Mouse (Mus musculus) megakaryocyte, embryonic 14.5 days (primary cell): ENCODE measurements at regions not wholly inside any gene's neighbourhood (a gene's known extent, or its start where the extent isn't known, plus 50 kb on each side); places are given as distances from the start of the nearest gene placed in this dataset.
"Not testable (repeated sequence)": the region's sequence is repeated elsewhere in the genome, so short reads cannot be mapped to it uniquely, and the experiment has no call there.

ENCODE experiments used
- H3K27me3 ChIP-seq: replicated peaks from 2 replicates; pipeline ENCODE3; 2012; ENCODE audit warnings: inconsistent platforms
- H3K36me3 ChIP-seq: replicated peaks from 2 replicates; pipeline ENCODE3; 2012; ENCODE audit warnings: low read length, inconsistent platforms, mixed read lengths
- H3K4me1 ChIP-seq: 2 replicates; pipeline ENCODE4 v1.6.1; 2012; ENCODE audit warnings: inconsistent platforms
- H3K4me3 ChIP-seq: replicated peaks from 2 replicates; pipeline ENCODE3; 2012; ENCODE audit warnings: moderate library complexity, mild to moderate bottlenecking, inconsistent platforms
- H3K9me3 ChIP-seq: 2 replicates; pipeline ENCODE4 v1.6.1; 2012; ENCODE audit warnings: inconsistent platforms
- FLI1 ChIP-seq: IDR thresholded peaks from 2 replicates; pipeline ENCODE4 v1.6.1; 2012; ENCODE audit warnings: low read length, inconsistent platforms, mixed read lengths
- GATA1 ChIP-seq: IDR thresholded peaks from 3 replicates; pipeline ENCODE4 v1.6.1; 2012; ENCODE audit warnings: mixed read lengths, low read length, inconsistent platforms, borderline replicate concordance

GRCm38 (mm10) chr3:130819031-130819836 is 89.0 kb upstream of the Rpl34 start:
- TF ChIP-seq GATA1 (no peak), FLI1 (no peak)
- Histone ChIP-seq H3K36me3 (no peaks in the 10 kb centered on the region), H3K9me3 (peaks cover 7% of the 10 kb centered on the region), H3K4me1 (peaks cover 8% of the 10 kb centered on the region), H3K4me3 (peak overlapping the region; percentile 86), H3K27me3 (peaks cover 11% of the 10 kb centered on the region)

DNA sequence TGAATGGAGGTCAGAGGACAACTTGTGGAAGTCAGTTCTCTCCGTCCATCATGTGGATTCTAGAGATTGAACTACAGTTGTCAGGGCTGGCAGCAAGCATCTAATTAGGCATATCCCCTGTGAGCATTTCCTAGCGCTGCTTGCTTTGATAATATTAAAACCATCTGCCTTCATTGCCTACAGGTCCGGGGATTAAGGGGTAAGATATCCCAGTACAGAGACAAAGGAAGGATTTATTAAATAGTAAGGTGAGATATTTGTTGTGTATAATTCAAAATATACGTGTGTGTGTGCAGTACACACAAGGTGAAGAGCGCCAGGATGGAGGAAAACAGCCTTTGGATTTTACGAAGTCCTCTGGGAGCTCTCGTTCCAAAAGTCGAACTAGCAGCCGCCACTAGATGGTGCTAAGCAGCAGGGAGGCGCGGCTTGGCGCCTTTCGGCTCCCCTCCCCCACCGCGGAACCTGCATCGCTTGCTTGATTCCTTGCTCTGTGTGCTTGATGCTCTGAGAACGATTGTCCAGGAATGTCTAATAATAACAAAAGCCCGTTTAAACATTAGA is 88.4 kb upstream of the Rpl34 start:
- H3K27me3 ChIP-seq: peaks cover 14% of the 10 kb centered on the region
- no peaks in the 10 kb centered on the region for H3K36me3 ChIP-seq
- no peak for TF ChIP-seq GATA1
- no peak for TF ChIP-seq FLI1
- H3K4me1 ChIP-seq: peaks cover 8% of the 10 kb centered on the region
- H3K4me3 ChIP-seq: peak overlapping the region; percentile 86
- peaks cover 7% of the 10 kb centered on the region for H3K9me3 ChIP-seq

DNA sequence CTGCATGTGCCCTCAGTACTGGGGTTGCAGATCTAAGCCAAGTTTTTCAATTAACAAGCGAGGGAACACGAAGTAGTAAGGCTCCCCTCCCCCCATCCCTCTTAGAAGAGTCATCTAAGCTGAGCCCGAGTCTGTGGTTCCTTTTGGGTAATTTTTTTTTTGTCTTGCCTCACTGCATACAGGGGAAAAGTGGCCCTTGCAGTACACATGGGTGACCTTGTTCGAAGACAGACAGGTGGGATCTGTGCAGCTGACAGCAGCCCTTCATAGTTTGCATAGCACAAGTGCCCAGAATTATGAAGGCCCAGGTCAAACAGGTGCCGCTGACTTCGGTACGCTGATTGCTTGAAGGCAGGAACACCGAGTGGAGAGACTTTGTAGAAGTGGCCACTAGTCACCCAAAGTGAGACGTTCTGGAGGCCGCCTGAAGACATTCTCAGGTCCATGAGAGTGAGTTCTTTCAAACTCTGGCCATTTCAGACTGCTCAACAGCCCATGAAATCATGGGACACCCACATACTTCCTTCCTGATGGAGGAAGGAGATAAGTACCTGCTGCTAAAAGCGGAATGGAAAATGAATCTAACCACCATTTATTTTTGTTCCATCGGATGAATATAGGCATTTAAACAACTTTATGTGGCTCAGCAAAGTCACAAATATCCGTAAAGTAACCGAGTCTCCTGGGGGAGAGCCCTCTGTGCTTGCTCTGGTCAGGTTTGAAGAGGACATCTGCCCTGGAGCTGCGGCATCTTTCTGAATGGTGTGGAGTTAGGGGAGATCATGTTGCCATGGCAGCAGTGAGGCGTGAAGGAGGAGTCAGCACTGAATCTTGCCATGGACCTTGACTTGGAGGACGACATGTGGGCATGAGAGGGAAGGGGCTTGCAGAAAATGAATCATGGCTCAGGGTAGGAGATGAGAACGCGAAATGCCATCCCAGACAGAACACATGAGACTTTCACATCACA is 79.8 kb upstream of the Rpl34 start:
- Histone ChIP-seq H3K4me3 (peak overlapping the region; percentile 14), H3K36me3 (no peaks in the 10 kb centered on the region), H3K9me3 (no peaks in the 10 kb centered on the region), H3K27me3 (peaks cover 44% of the 10 kb centered on the region), H3K4me1 (peaks cover 9% of the 10 kb centered on the region)
- no peak for TF ChIP-seq GATA1
- no peak for TF ChIP-seq FLI1

DNA sequence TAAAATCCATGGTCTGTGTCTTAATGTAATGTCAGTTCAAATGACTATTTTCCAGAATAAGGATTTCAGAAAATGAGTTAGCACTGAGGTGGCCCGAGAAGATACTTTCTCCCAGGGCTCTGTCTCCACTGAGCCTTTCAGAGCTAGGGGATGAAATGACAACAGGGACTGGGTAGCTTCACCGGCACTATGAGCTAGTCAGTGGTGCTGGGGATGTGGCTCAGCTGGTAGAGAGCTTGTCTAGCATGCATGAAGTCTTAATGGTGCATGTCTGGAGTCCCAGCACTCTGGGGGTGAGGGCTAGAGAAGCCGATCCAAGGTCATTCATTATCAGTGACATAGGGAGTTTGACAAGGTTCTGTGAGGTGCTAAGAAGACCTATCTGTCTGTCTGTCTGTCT is 75.1 kb upstream of the Rpl34 start:
- peaks cover 11% of the 10 kb centered on the region for H3K4me1 ChIP-seq
- peaks cover 57% of the 10 kb centered on the region for H3K27me3 ChIP-seq
- H3K36me3 ChIP-seq: no peaks in the 10 kb centered on the region
- TF ChIP-seq FLI1 (no peak), GATA1 (no peak)
- H3K9me3 ChIP-seq: no peaks in the 10 kb centered on the region
- no peak overlapping the region for H3K4me3 ChIP-seq

DNA sequence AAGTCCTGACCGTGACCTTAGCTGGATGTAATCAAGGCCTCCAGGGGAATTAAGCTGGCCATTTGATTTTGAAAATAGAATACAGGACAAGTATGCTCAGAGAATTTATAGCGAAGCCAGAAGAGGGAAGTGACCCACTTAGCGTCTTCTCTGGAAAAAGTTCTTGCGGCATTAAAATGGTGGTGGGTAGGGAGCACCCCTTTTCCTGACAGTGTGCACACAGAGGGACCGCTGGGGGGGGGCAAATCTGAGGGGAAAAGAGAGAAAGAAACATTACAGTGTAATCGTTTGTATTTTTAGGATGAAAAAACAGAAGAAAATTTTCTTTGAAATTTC is 74.1 kb upstream of the Rpl34 start:
- Histone ChIP-seq H3K9me3 (no peaks in the 10 kb centered on the region), H3K27me3 (peaks cover 48% of the 10 kb centered on the region), H3K4me1 (0 out of 2 replicates have a peak, but pooled peaks cover 3% of the 10 kb centered on the region), H3K4me3 (no peak overlapping the region), H3K36me3 (no peaks in the 10 kb centered on the region)
- no peak for TF ChIP-seq GATA1
- no peak for TF ChIP-seq FLI1

DNA sequence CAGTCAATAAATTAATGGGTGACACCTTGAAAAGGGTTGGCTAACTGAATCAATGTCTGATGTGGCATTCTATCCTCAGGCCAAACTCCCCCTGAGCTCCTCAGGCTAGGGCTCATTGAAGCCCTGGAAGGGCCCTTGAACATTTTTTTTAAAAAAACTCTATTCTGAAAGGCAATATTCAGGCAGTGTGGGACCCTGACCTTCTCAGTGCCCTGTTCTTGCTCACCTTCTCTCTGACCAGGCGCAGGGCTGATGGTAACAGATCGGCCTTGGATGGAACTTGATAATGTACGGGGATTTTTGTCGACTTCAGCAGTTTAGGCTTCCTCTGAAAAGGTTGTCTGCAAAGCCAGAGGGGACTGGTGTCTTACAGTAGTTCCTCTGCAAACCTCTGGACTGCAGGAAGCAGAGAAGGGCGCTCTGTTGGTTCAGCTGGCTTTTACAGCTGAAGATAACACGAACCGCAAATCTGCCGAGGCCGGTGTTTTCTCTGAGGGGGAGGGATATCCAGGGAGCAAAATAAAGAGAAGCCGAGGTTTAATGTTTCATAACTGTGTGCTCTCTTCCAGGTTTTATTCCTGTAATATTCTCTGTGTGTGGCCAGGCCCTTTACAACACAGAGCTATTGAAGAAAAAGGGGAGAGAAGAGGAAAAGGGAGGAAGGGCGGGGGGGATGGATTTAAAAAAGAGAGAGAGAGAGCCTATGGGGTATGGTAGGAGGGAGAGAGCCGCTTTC is 73.6 kb upstream of the Rpl34 start:
- H3K4me1 ChIP-seq: 0 out of 2 replicates have a peak, but pooled peaks cover 3% of the 10 kb centered on the region
- TF ChIP-seq GATA1: no peak
- no peak for TF ChIP-seq FLI1
- H3K36me3 ChIP-seq: no peaks in the 10 kb centered on the region
- no peaks in the 10 kb centered on the region for H3K9me3 ChIP-seq
- H3K27me3 ChIP-seq: peaks cover 43% of the 10 kb centered on the region
- H3K4me3 ChIP-seq: no peak overlapping the region

DNA sequence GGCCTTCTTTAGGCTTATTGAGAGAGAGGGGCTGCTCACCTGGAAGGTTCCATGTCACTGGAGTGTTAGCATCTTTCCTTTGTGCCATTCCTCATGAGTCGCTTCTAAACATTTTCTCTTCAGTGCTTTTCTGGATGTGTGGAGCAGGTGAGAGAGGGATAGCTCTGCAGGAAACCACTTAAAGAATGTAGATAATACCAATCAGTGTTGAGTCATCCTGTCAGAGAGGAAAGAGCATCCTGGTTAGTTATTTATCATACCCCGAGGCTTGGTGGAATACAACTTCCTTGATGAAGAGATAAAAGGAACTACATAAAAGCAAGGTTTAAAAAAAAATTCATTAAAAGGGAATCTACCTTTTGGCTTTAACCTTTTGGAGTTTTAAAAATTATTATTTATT is 69.8 kb upstream of the Rpl34 start:
- Histone ChIP-seq H3K27me3 (peaks cover 33% of the 10 kb centered on the region), H3K4me3 (no peak overlapping the region), H3K4me1 (0 out of 2 replicates have a peak, but pooled peaks cover 3% of the 10 kb centered on the region), H3K9me3 (no peaks in the 10 kb centered on the region), H3K36me3 (no peaks in the 10 kb centered on the region)
- TF ChIP-seq GATA1 (no peak), FLI1 (no peak)

- H3K36me3 ChIP-seq, H3K4me1 ChIP-seq, H3K9me3 ChIP-seq, H3K4me3 ChIP-seq: not testable (repeated sequence)
- peaks cover 14% of the 10 kb centered on the region for H3K27me3 ChIP-seq
Measured at GRCm38 (mm10) chr3:130797956-130798355, 67.8 kb upstream of the Rpl34 start.

GRCm38 (mm10) chr3:130796531-130796930 is 66.3 kb upstream of the Rpl34 start:
- TF ChIP-seq FLI1 (no peak), GATA1 (no peak)
- Histone ChIP-seq H3K4me3 (no peak overlapping the region), H3K27me3 (peaks cover 6% of the 10 kb centered on the region), H3K36me3 (no peaks in the 10 kb centered on the region), H3K9me3 (peaks cover 3% of the 10 kb centered on the region), H3K4me1 (no peaks in the 10 kb centered on the region)
